Mouse (Mus musculus): ENCODE results near the gene Galk1. TPM values are rescaled to one million over a fixed set of nuclear protein-coding genes. Genes with fewer than 3 reads are reported as not detected.

Gene Galk1
- polyA plus RNA-seq (2014; fragmentation: Nextera tagmentation; extraction: Ambion mirVana) = 155 and 166 TPM in 2 replicates

DNA sequence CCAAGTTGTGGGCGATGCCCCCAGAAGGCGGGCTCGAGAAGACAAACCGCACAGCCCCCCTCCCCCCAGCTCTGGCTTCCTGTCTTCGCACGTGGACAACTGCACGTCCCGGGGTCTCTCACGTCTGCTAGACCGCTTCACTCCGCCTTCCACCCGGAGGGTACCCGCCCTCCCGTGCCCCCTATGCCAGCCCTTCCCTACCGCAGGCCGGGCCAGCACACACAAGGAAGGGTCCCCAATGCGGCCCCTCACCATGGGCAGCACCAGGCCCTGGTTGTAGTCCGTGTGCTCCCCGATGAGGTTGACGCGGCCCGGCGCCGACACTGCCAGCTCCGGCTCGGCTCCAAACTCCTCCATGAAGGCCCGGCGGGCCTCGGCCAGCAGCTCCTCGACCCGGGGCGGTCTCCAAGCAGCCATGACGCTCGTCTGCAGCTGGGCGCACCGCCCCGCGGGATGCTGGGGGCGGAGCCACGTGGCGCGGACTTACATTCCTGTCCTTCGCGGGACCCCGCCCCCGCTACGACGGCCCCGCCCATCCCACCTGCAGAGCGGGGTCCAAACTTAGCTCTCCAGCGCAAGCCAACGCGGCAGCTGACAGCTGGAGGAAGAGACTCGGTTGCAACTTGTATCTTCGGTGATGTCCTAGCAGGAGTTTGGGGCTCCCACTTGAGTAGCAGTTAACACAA, at the start of gene Galk1:
Gene Galk1, minus strand, starts transcription at position 458 of the 686 bp plus-strand sequence.
- H3K4me2 ChIP-seq (replicated peaks; ENCODE audit: low read depth, low read length) = peak within 1 kb of the TSS; percentile 89
- under 1% methylated on average over 54 of the region's 55 CpGs for WGBS
- ATAC-seq (ENCODE audit: low FRiP score, low TSS enrichment) = peak; percentile 91
- 0 out of 2 replicates have a peak, but pooled peaks cover 6% of the 10 kb centered on the region for H3K4me1 ChIP-seq (ENCODE audit: control insufficient read depth, insufficient read depth, low read length)
- peak within 1 kb of the TSS; percentile 88 for H3K9ac ChIP-seq (ENCODE audit: low read depth, low read length)
- H3K9me3 ChIP-seq (ENCODE audit: control insufficient read depth, low read length) = no peaks in the 10 kb centered on the region
- H3K27me3 ChIP-seq (ENCODE audit: control insufficient read depth, insufficient read depth, low read length) = no peaks in the 10 kb centered on the region
- peak within 1 kb of the TSS; percentile 80 for H3K4me3 ChIP-seq (ENCODE audit: low read length)
- peaks cover 29% of the 10 kb centered on the region for H3K36me3 ChIP-seq (ENCODE audit: control insufficient read depth, insufficient read depth, low read length)
- H3K27ac ChIP-seq (ENCODE audit: low read depth, low read length) = peak within 1 kb of the TSS; percentile 87

DNA sequence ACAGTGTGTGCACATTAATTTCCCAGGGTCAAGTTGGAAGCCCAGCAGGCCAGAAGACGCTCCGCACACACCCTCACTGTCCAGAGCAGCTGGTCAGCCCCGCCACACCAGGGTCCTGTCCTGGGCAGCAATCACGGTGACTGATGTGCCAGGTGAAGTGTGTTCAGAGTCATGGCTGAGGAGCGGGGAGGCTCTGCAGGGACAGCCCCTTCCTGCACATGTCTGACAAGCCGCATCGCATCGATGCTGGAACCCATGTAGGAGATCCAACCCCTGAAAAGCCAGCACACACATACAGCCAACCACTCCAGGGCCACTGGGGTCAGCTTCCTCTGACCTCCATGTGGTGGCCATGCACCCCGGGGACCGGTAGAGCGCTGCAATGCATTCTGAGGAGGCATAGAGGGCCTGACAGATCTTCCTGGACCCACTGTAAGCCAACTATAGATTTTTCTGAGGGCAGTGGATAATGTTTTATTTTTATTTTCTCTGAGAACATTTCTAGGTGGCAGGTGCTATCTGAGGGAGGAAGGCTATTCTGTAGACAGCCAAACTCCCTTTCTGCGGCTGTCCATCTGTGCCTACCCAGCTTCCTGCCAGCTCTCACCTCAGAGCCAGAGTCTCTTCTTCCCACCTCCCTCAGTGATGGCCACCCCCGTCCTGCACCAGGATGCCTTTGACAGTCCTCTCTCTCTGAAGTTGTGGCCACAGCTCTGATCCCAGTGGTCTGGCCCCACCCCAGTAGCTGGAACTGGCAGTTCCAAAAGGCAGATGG, 49.3 kb upstream of the Galk1 start:
- H3K4me1 ChIP-seq (ENCODE audit: control insufficient read depth, insufficient read depth, low read length) = no peaks in the 10 kb centered on the region
- peaks cover 53% of the 10 kb centered on the region for H3K36me3 ChIP-seq (ENCODE audit: control insufficient read depth, insufficient read depth, low read length)
- H3K9ac ChIP-seq (ENCODE audit: low read depth, low read length) = no peak overlapping the region
- whole genome bisulfite sequencing = 87% methylated on average over 13 of the region's 13 CpGs
- no peak overlapping the region for H3K27ac ChIP-seq (ENCODE audit: low read depth, low read length)
- H3K27me3 ChIP-seq (ENCODE audit: control insufficient read depth, insufficient read depth, low read length) = no peaks in the 10 kb centered on the region
- H3K9me3 ChIP-seq (ENCODE audit: control insufficient read depth, low read length) = no peaks in the 10 kb centered on the region
- no peak for ATAC-seq (ENCODE audit: low FRiP score, low TSS enrichment)
- H3K4me3 ChIP-seq (ENCODE audit: low read length) = no peak overlapping the region
- no peak overlapping the region for H3K4me2 ChIP-seq (replicated peaks; ENCODE audit: low read depth, low read length)

DNA sequence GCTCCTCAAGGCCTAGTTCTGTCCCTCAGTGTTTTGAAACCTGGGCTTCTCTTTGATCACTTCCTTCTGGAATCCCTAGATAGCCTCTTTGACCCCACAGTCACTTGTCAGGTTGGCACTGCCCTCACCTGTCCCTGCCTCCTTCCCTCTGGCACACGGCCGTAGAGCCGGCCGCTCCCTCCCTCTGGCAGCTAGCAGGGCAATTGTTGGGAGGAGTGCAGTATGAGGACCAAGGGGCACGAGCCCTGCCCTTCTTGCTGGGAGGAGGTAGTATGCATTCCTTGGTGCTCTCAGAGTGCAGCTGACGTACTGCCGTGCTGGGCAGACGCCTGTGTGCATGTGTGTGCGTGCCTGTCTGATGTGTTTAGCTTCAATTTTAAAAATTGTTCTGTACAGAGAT, 48.1 kb upstream of the Galk1 start:
- no peaks in the 10 kb centered on the region for H3K27me3 ChIP-seq (ENCODE audit: control insufficient read depth, insufficient read depth, low read length)

DNA sequence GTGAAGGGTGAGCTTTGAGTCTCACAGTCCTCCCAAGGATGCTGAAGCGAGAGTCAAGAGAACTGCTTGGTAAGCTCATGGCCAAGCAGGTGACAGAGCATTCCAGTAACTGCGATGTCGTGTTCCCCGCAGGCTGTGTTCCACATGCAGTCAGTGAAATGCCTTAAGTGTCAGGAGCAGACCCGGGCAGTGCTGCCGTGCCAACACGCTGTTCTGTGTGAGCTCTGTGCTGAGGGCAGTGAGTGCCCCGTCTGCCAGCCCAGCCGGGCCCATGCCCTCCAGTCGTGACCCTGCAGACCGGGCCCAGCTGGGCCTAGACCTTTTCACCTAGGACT, 47.1 kb upstream of the Galk1 start:
- Histone ChIP-seq H3K9me3 (ENCODE audit: control insufficient read depth, low read length) (no peaks in the 10 kb centered on the region), H3K4me1 (ENCODE audit: control insufficient read depth, insufficient read depth, low read length) (no peaks in the 10 kb centered on the region), H3K36me3 (ENCODE audit: control insufficient read depth, insufficient read depth, low read length) (peaks cover 74% of the 10 kb centered on the region), H3K4me3 (ENCODE audit: low read length) (no peak overlapping the region), H3K4me2 (replicated peaks; ENCODE audit: low read depth, low read length) (no peak overlapping the region), H3K27ac (ENCODE audit: low read depth, low read length) (no peak overlapping the region), H3K9ac (ENCODE audit: low read depth, low read length) (no peak overlapping the region), H3K27me3 (ENCODE audit: control insufficient read depth, insufficient read depth, low read length) (no peaks in the 10 kb centered on the region)
- no peak for ATAC-seq (ENCODE audit: low FRiP score, low TSS enrichment)
- 94% methylated on average over 11 of the region's 11 CpGs for WGBS

More for the DNA sequence above, 48.1 kb upstream of the Galk1 start:
- H3K4me2 ChIP-seq (replicated peaks; ENCODE audit: low read depth, low read length) = no peak overlapping the region
- WGBS = 86% methylated on average over 9 of the region's 9 CpGs
- no peak overlapping the region for H3K9ac ChIP-seq (ENCODE audit: low read depth, low read length)
- H3K36me3 ChIP-seq (ENCODE audit: control insufficient read depth, insufficient read depth, low read length) = peaks cover 65% of the 10 kb centered on the region
- H3K4me1 ChIP-seq (ENCODE audit: control insufficient read depth, insufficient read depth, low read length) = no peaks in the 10 kb centered on the region
- H3K27ac ChIP-seq (ENCODE audit: low read depth, low read length) = no peak overlapping the region
- no peak overlapping the region for H3K4me3 ChIP-seq (ENCODE audit: low read length)
- ATAC-seq (ENCODE audit: low FRiP score, low TSS enrichment) = no peak
- H3K9me3 ChIP-seq (ENCODE audit: control insufficient read depth, low read length) = no peaks in the 10 kb centered on the region

DNA sequence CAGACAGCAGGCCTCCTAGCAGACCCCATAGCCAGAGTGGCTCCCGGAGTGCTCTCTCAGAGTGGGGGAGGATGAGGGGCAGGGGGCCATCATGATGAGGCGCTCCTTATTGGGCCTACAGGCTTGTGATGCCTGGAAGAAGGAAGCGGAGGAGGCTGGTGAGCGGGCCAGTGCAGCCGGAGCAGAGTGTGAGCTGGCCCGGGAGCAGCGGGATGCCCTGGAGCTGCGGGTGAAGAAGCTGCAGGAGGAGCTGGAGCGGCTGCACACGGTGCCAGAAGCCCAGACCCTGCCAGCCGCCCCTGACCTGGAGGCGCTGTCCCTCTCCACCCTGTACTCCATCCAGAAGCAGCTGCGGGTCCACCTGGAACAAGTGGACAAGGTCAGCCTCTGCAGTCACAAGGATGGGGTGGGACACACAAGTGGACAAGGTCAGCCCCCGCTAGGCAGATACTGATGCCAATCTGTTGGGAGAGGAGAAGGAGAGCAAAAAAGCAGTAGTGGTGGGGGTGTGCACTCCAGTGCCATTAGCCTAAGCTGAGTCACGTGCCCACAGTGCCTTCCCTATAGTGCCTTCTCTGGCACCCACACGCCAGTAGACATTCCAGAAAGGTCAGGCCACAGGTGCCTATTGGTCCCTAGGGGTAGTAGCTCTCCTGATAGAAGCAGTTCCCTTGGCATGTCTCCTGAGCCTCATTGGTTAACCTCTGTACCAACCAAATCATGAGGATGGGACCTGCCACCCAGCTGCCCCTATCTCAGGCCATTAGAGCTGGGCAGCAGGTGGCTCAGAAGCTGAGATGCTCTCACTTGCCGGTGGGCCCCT, 46.6 kb upstream of the Galk1 start:
- Histone ChIP-seq H3K4me3 (ENCODE audit: low read length) (no peak overlapping the region), H3K4me1 (ENCODE audit: control insufficient read depth, insufficient read depth, low read length) (no peaks in the 10 kb centered on the region), H3K9ac (ENCODE audit: low read depth, low read length) (no peak overlapping the region), H3K27me3 (ENCODE audit: control insufficient read depth, insufficient read depth, low read length) (no peaks in the 10 kb centered on the region), H3K4me2 (replicated peaks; ENCODE audit: low read depth, low read length) (no peak overlapping the region), H3K9me3 (ENCODE audit: control insufficient read depth, low read length) (no peaks in the 10 kb centered on the region), H3K27ac (ENCODE audit: low read depth, low read length) (no peak overlapping the region), H3K36me3 (ENCODE audit: control insufficient read depth, insufficient read depth, low read length) (peaks cover 80% of the 10 kb centered on the region)
- 90% methylated on average over 17 of the region's 17 CpGs for WGBS
- ATAC-seq (ENCODE audit: low FRiP score, low TSS enrichment) = no peak

DNA sequence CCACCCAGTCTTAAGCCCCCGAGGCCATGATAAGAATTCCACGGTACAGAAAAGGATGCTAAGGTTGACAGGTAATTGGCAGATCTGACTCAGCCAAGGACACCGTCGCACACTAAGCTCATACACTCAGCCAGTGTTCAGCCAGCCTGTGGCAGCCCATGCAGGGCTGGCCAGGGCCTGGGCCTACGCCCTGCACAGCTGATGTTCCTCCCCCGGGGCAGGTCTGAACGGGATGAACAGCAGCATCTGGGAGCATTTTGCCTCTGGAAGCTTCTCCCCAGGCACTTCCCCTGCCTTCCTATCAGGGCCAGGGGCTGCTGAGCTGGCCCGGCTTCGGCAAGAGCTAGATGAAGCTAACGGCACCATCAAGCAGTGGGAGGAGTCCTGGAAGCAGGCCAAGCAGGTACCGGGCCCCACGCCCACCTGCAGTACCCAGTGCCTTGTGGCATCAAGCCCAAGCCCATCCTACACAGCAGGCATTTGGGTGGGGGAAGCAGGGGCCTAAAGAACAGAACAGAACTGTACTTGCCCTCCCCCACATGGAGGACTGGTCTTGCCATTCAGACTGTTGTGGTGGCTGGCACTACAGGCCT, 45.6 kb upstream of the Galk1 start:
- no peak overlapping the region for H3K9ac ChIP-seq (ENCODE audit: low read depth, low read length)
- no peak for ATAC-seq (ENCODE audit: low FRiP score, low TSS enrichment)
- no peak overlapping the region for H3K4me3 ChIP-seq (ENCODE audit: low read length)
- WGBS = 76% methylated on average over 12 of the region's 12 CpGs
- H3K4me2 ChIP-seq (replicated peaks; ENCODE audit: low read depth, low read length) = no peak overlapping the region
- peaks cover 90% of the 10 kb centered on the region for H3K36me3 ChIP-seq (ENCODE audit: control insufficient read depth, insufficient read depth, low read length)
- H3K27me3 ChIP-seq (ENCODE audit: control insufficient read depth, insufficient read depth, low read length) = no peaks in the 10 kb centered on the region
- H3K9me3 ChIP-seq (ENCODE audit: control insufficient read depth, low read length) = no peaks in the 10 kb centered on the region
- H3K27ac ChIP-seq (ENCODE audit: low read depth, low read length) = no peak overlapping the region
- no peaks in the 10 kb centered on the region for H3K4me1 ChIP-seq (ENCODE audit: control insufficient read depth, insufficient read depth, low read length)

DNA sequence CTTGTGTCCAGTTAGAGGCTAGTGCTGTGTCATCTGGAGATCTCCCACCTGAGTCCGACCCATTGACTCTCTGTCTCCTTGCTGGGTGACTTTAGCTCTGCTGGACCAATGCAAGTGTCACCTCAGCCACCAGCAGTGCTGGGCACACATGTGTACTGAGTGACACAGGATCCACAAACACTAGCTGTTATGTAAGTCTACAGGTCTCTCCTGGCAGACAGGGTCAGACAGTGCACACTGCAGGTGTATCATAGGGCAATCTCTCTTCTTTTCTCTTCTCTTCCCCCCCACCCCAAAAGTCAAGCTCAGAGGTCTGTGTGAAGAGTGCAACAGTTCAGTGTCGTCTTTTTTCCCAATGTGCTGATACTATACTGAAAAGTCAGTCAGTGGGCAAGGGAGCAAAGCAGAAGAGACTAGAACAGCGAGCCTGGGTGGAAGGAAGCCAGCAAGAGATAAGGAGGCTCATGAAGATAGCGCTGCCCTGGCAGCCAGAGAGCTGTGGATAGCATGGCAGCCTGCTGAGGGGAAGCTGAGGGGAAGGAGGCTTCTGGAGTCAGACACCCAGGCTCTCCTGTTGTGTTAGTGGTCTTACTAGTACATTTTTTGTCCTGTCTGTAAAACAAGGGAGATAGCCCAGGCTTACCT, 44.8 kb upstream of the Galk1 start:
- Histone ChIP-seq H3K9ac (ENCODE audit: low read depth, low read length) (no peak overlapping the region), H3K4me3 (ENCODE audit: low read length) (no peak overlapping the region), H3K27me3 (ENCODE audit: control insufficient read depth, insufficient read depth, low read length) (no peaks in the 10 kb centered on the region), H3K27ac (ENCODE audit: low read depth, low read length) (no peak overlapping the region), H3K36me3 (ENCODE audit: control insufficient read depth, insufficient read depth, low read length) (peaks cover 97% of the 10 kb centered on the region), H3K4me1 (ENCODE audit: control insufficient read depth, insufficient read depth, low read length) (no peaks in the 10 kb centered on the region), H3K9me3 (ENCODE audit: control insufficient read depth, low read length) (no peaks in the 10 kb centered on the region), H3K4me2 (replicated peaks; ENCODE audit: low read depth, low read length) (no peak overlapping the region)
- no peak for ATAC-seq (ENCODE audit: low FRiP score, low TSS enrichment)
- WGBS = 88% methylated on average over 4 of the region's 4 CpGs

DNA sequence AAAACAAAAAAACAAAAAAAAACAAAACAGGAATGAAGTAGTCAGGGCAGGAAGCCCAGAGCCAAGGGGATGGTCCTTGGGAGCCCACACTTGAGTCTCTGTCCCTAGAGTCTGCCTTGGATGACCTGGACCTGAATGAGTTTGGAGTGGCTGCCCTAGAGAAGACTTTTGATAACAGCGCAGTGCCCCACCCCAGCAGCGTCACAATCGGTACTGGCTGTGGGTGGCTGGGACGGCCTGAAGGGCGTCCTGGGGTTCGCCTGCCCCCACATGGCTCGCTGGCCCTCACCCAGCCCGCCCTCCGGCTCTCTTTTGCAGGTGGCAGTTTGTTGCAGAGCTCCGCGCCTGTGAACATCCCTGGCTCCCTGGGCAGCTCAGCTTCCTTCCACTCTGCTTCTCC, 43.4 kb upstream of the Galk1 start:
- no peaks in the 10 kb centered on the region for H3K9me3 ChIP-seq (ENCODE audit: control insufficient read depth, low read length)
- H3K27ac ChIP-seq (ENCODE audit: low read depth, low read length) = no peak overlapping the region
- no peak for ATAC-seq (ENCODE audit: low FRiP score, low TSS enrichment)
- H3K27me3 ChIP-seq (ENCODE audit: control insufficient read depth, insufficient read depth, low read length) = no peaks in the 10 kb centered on the region
- H3K4me1 ChIP-seq (ENCODE audit: control insufficient read depth, insufficient read depth, low read length) = no peaks in the 10 kb centered on the region
- no peak overlapping the region for H3K4me2 ChIP-seq (replicated peaks; ENCODE audit: low read depth, low read length)
- H3K36me3 ChIP-seq (ENCODE audit: control insufficient read depth, insufficient read depth, low read length) = peaks cover 96% of the 10 kb centered on the region
- WGBS = 94% methylated on average over 11 of the region's 11 CpGs
- H3K4me3 ChIP-seq (ENCODE audit: low read length) = no peak overlapping the region
- no peak overlapping the region for H3K9ac ChIP-seq (ENCODE audit: low read depth, low read length)
